Mouse (Mus musculus) CH12.LX (cell line): Measurements from ENCODE around the gene Cntn4. TPM values are rescaled to one million over a fixed set of nuclear protein-coding genes. Genes with fewer than 3 reads are reported as not detected.

Experiments
- DNase-seq: peaks from one replicate; pipeline ENCODE4 v3.0.0-alpha.2; 2013; ENCODE audit errors: extremely low read depth
- H3K27ac ChIP-seq: 2 replicates; pipeline ENCODE4 v1.5.1; 2012; ENCODE audit warnings: low read depth, mild to moderate bottlenecking, control low read depth, moderate library complexity; ENCODE audit not compliant: insufficient read depth
- H3K27me3 ChIP-seq: replicated peaks from 2 replicates; pipeline ENCODE3; 2012; ENCODE audit warnings: inconsistent platforms
- H3K36me3 ChIP-seq, 2 experiments: replicated peaks in 1 of 2; 2 replicates each; pipeline versions ENCODE3 to v1.6.1; 2012; ENCODE audit warnings: inconsistent platforms in 1 of 2, low read length in 1 of 2, mild to moderate bottlenecking in 1 of 2, mixed read lengths in 1 of 2, moderate library complexity in 1 of 2; ENCODE audit not compliant: control insufficient read depth in 1 of 2, insufficient read depth in 1 of 2
- H3K4me1 ChIP-seq, 2 experiments: 2 replicates each; pipeline ENCODE4 v1.6.1; 2012; ENCODE audit warnings: inconsistent platforms in 1 of 2, moderate library complexity in 1 of 2; ENCODE audit not compliant: insufficient read depth in 2 of 2, control insufficient read depth in 1 of 2
- H3K4me2 ChIP-seq: 2 replicates; pipeline ENCODE4 v1.6.1; 2012; ENCODE audit warnings: low read depth, mild to moderate bottlenecking, control low read depth; ENCODE audit not compliant: poor library complexity, insufficient read depth, severe bottlenecking
- H3K4me3 ChIP-seq, 3 experiments: fragments of 150-350 bp in 1 of 3; sonication (generic) in 1 of 3; replicated peaks in 1 of 3; 2 replicates each; pipeline versions ENCODE3 to v1.5.1; 2011 to 2012; ENCODE audit warnings: low read depth in 2 of 3, low read length in 2 of 3, mild to moderate bottlenecking in 2 of 3, moderate library complexity in 2 of 3, control low read depth in 1 of 3, improper control_type of control experiment in 1 of 3, inconsistent platforms in 1 of 3, mixed read lengths in 1 of 3; ENCODE audit not compliant: poor library complexity in 1 of 3
- H3K79me2 ChIP-seq: replicated peaks from 2 replicates; pipeline ENCODE4 v1.6.1; 2012; ENCODE audit warnings: mild to moderate bottlenecking, moderate library complexity; ENCODE audit not compliant: control insufficient read depth, poor library complexity, insufficient read depth, severe bottlenecking; ENCODE audit errors: extremely low read depth
- H3K9ac ChIP-seq: 2 replicates; pipeline ENCODE4 v1.6.1; 2012; ENCODE audit warnings: low read depth, mild to moderate bottlenecking, control low read depth, moderate library complexity; ENCODE audit not compliant: insufficient read depth
- H3K9me3 ChIP-seq: replicated peaks from 2 replicates; pipeline ENCODE3; 2012; ENCODE audit warnings: low read length, inconsistent platforms, mixed read lengths
- BHLHE40 ChIP-seq: IDR thresholded peaks from 2 replicates; pipeline ENCODE4 v1.6.1; 2011; ENCODE audit warnings: mild to moderate bottlenecking, low read depth, low read length, improper control_type of control experiment
- CHD1 ChIP-seq: IDR thresholded peaks from 2 replicates; pipeline ENCODE4 v1.6.1; 2012; ENCODE audit warnings: low read depth, low read length, improper control_type of control experiment, inconsistent platforms
- CHD2 ChIP-seq: IDR thresholded peaks from 2 replicates; pipeline ENCODE4 v1.6.1; 2011; ENCODE audit warnings: low read length, improper control_type of control experiment
- CTCF ChIP-seq, 2 experiments: IDR thresholded peaks in 1 of 2; conservative IDR thresholded peaks in 1 of 2; 2 replicates each; pipeline ENCODE4 v1.5.1; 2011 to 2012; ENCODE audit warnings: low read depth in 2 of 2, low read length in 2 of 2, improper control_type of control experiment in 1 of 2, inconsistent platforms in 1 of 2, mild to moderate bottlenecking in 1 of 2, moderate library complexity in 1 of 2
- E2F4 ChIP-seq: IDR thresholded peaks from 2 replicates; pipeline ENCODE4 v1.6.1; 2011; ENCODE audit warnings: low read depth, low read length, improper control_type of control experiment; ENCODE audit not compliant: insufficient replicate concordance
- ELF1 ChIP-seq: IDR thresholded peaks from 2 replicates; pipeline ENCODE4 v1.6.1; 2014; ENCODE audit warnings: low read depth, mild to moderate bottlenecking, inconsistent platforms, low read length, improper control_type of control experiment
- EP300 ChIP-seq: IDR thresholded peaks from 2 replicates; pipeline ENCODE4 v1.6.1; 2011; ENCODE audit warnings: low read length, improper control_type of control experiment
- GABPA ChIP-seq: IDR thresholded peaks from 2 replicates; pipeline ENCODE4 v1.6.1; 2012; ENCODE audit warnings: low read depth, low read length, improper control_type of control experiment, inconsistent platforms; ENCODE audit not compliant: insufficient replicate concordance
- IRF4 ChIP-seq: IDR thresholded peaks from 2 replicates; pipeline ENCODE4 v1.6.1; 2014; ENCODE audit warnings: low read depth, mild to moderate bottlenecking, inconsistent platforms, low read length, improper control_type of control experiment
- JUN ChIP-seq: IDR thresholded peaks from 2 replicates; pipeline ENCODE4 v1.6.1; 2011; ENCODE audit warnings: low read depth, mild to moderate bottlenecking, low read length, improper control_type of control experiment, moderate library complexity; ENCODE audit not compliant: insufficient read depth
- MAFK ChIP-seq: IDR thresholded peaks from 2 replicates; pipeline ENCODE4 v1.6.1; 2011; ENCODE audit warnings: low read length, improper control_type of control experiment; ENCODE audit not compliant: insufficient replicate concordance
- MXI1 ChIP-seq: IDR thresholded peaks from 2 replicates; pipeline ENCODE4 v1.6.1; 2011; ENCODE audit warnings: mild to moderate bottlenecking, low read depth, low read length, improper control_type of control experiment
- MYC ChIP-seq: IDR thresholded peaks from 2 replicates; pipeline ENCODE4 v1.6.1; 2011; ENCODE audit warnings: low read depth, mild to moderate bottlenecking, improper control_type of control experiment, low read length
- PAX5 ChIP-seq: IDR thresholded peaks from 2 replicates; pipeline ENCODE4 v1.6.1; 2012; ENCODE audit warnings: low read length, inconsistent platforms, mixed read lengths
- POLR2A ChIP-seq: IDR thresholded peaks from 2 replicates; pipeline ENCODE4 v1.6.1; 2011; ENCODE audit warnings: low read depth, mild to moderate bottlenecking, improper control_type of control experiment, low read length
- POLR2AphosphoS2 ChIP-seq: IDR thresholded peaks from 2 replicates; pipeline ENCODE4 v1.6.1; 2011; ENCODE audit warnings: low read depth, low read length, improper control_type of control experiment
- RCOR1 ChIP-seq: conservative IDR thresholded peaks from 2 replicates; pipeline ENCODE4 v1.6.1; 2012; ENCODE audit warnings: low read depth, mild to moderate bottlenecking, inconsistent platforms, low read length, improper control_type of control experiment
- UBTF ChIP-seq: IDR thresholded peaks from 2 replicates; pipeline ENCODE4 v1.6.1; 2012; ENCODE audit warnings: low read depth, mild to moderate bottlenecking, inconsistent platforms, low read length, improper control_type of control experiment, moderate library complexity
- USF2 ChIP-seq: conservative IDR thresholded peaks from 2 replicates; pipeline ENCODE4 v1.6.1; 2011; ENCODE audit warnings: low read depth, low read length, improper control_type of control experiment
- ZC3H11A ChIP-seq: IDR thresholded peaks from 2 replicates; pipeline ENCODE4 v1.6.1; 2012; ENCODE audit warnings: low read depth, mild to moderate bottlenecking, inconsistent platforms, low read length, improper control_type of control experiment
- dilution Hi-C: fragments of 300-500 bp; cut with MboI; formaldehyde crosslinking; loops from 2 replicates; pipeline ENCODE4 v1.14.3; 2020; ENCODE audit warnings: low sequenced_read_pairs; ENCODE audit not compliant: extremely low pct_unique_long_range_greater_than_20kb, extremely low pct_ligation_motif_present
- in situ Hi-C: fragments of 300-500 bp; cut with MboI; formaldehyde crosslinking; loops from 3 replicates; pipeline ENCODE4 v1.14.3; 2019; ENCODE audit warnings: low sequenced_read_pairs, low pct_ligation_motif_present, low pct_unique_long_range_greater_than_20kb, mixed read lengths
- polyA plus RNA-seq: library from polyadenylated mRNA; unstranded; fragments of >175 nt; gene quantifications from 2 replicates; pipeline ENCODE4 v1.2.1, GENCODE M21; 2012; ENCODE audit warnings: low read depth; ENCODE audit not compliant: insufficient read length
- total RNA-seq, 2 experiments: library from RNA; depleted of rRNA; stranded (reverse); fragments of 300-350 nt in 1 of 2; fragments of >200 nt in 1 of 2; gene quantifications; 2 replicates each; pipeline ENCODE4 v1.2.3; 2012 to 2014

Cntn4 gene
- total and polyA plus RNA-seq, 3 experiments, result 0.14 TPM; not detected in 2

- in situ Hi-C loops (no loop called here), dilution Hi-C loops (no loop called here)
- DNase-seq, result no peak
- H3K4me2 ChIP-seq, result no peak overlapping the region
- no peaks in the 10 kb centered on the region for H3K9me3 ChIP-seq
- no peaks in the 10 kb centered on the region for H3K36me3 ChIP-seq
- no peaks in the 10 kb centered on the region for H3K27me3 ChIP-seq
- H3K27ac ChIP-seq, result no peak overlapping the region
- H3K4me1 ChIP-seq, result no peaks in the 10 kb centered on the region
- no peak overlapping the region for H3K9ac ChIP-seq
- TF ChIP-seq UBTF (no peak), ELF1 (no peak)
- H3K79me2 ChIP-seq, result no peaks in the 10 kb centered on the region
- no peak overlapping the region for H3K4me3 ChIP-seq
These were observed 794.6 kb downstream of the Cntn4 start for GRCm38 (mm10) chr6:106471840-106472608.

- Histone ChIP-seq H3K4me1 (no peaks in the 10 kb centered on the region), H3K27ac (no peak overlapping the region), H3K4me2 (no peak overlapping the region), H3K9me3 (no peaks in the 10 kb centered on the region), H3K9ac (no peak overlapping the region), H3K27me3 (no peaks in the 10 kb centered on the region), H3K36me3 (no peaks in the 10 kb centered on the region), H3K79me2 (no peaks in the 10 kb centered on the region), H3K4me3 (no peak overlapping the region)
- in situ Hi-C loops (no loop called here), dilution Hi-C loops (no loop called here)
- DNase-seq, result no peak
- TF ChIP-seq PAX5 (no peak), CHD2 (no peak), POLR2AphosphoS2 (no peak), USF2 (no peak), BHLHE40 (no peak), GABPA (no peak), ELF1 (no peak), E2F4 (no peak), ZC3H11A (no peak), RCOR1 (no peak), CHD1 (no peak), UBTF (no peak), EP300 (no peak), JUN (no peak), MXI1 (no peak), IRF4 (no peak), MAFK (no peak), MYC (no peak), POLR2A (no peak), CTCF (conservative IDR thresholded peaks at IDR 0.05 in 1 of 2, IDR thresholded peaks at IDR 0.05 in 1 of 2; ENCODE audit: low read depth in 2 of 2, low read length in 2 of 2) (no peak)
These were observed 796.4 kb downstream of the Cntn4 start for GRCm38 (mm10) chr6:106473871-106474270.
